Mouse (Mus musculus) gastrocnemius, postnatal 36 days (tissue): ENCODE measurements around the gene Cluh. TPM values are rescaled to one million over a fixed set of nuclear protein-coding genes. Genes with fewer than 3 reads are reported as not detected.
A peak's percentile ranks its signal among the peaks of the same experiment; 100 is the strongest.

ENCODE experiments used
- DNase-seq, 2 experiments: peaks; one replicate each; pipeline ENCODE4 v3.0.0; 2022
- intact Hi-C: fragments of 180-260 bp; cut with DNase I; formaldehyde crosslinking; loops from one replicate; pipeline ENCODE4 v1.15.1; 2025
- total RNA-seq, 2 experiments: library from RNA; stranded (reverse); gene quantifications; 2 replicates each; pipeline ENCODE4 v1.2.3; 2021

Gene Cluh
- total RNA-seq, 2 experiments from 2014 or later: 88.1 to 96.6 TPM

DNA sequence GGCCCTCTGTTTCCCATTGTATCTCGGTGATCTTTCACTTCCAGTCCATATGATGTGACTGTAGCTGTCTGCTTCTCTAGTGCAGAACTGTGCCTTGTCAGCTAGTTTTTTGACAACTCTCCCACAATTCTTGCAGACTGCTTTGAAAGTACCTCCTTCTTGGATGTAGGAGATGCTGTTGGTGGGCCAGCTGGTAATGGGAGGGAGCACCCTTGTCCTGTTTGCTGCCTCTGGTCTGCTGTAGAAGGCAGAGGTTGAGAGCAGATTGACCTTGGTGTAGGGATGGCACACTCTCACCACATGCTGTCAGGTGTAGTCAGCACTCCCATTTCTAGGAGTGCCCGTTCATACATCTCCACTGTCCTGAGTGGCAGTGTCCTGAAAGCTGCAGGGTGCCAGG lies 19.7 kb downstream of the Cluh start:
- intact Hi-C loops: no loop called here
- no peak for DNase-seq

DNA sequence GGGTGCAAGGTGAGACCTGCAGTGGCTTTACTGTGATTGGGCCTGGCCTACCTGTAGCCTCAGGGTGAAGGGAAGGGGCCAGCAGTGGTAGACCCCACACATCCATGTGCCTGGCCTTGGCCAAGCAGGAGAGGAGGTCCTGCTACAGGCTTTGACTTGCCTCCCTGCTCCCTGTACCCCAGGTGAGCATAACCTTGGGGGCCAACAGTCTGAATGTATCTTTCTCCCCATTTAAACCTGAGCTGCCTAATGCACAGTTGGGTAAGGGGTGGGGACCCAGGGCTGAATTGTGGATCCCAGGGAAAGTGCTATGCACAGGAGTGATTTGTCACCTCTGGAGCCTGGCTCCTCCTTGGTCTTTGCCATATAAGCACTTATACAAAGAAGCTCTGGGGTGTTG lies 20.9 kb downstream of the Cluh start:
- DNase-seq: no peak
- intact Hi-C loops: no loop called here

- no peak for DNase-seq
- intact Hi-C loops: no loop called here
Observed at GRCm38 (mm10) chr11:74671013-74671412, 21.7 kb downstream of the Cluh start.

DNA sequence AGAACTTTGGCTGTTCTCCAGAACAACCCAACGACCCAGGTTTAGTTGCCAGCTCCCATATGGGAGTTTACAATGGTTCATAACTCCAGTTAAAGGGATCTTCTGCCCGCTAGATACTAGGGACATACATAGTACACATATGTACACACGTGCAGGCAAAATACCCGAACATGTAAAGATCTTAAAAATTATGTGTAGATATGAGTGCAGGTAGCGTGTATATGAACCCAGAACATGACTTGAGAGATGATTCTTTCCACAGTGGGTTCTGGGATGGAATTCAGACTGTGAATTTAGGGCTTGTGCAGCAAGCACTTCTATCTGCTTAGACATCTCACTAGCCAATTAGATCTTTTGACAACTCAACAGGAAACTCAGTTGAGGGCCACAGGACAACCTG lies 22.5 kb downstream of the Cluh start:
- intact Hi-C loops: no loop called here
- no peak for DNase-seq

DNA sequence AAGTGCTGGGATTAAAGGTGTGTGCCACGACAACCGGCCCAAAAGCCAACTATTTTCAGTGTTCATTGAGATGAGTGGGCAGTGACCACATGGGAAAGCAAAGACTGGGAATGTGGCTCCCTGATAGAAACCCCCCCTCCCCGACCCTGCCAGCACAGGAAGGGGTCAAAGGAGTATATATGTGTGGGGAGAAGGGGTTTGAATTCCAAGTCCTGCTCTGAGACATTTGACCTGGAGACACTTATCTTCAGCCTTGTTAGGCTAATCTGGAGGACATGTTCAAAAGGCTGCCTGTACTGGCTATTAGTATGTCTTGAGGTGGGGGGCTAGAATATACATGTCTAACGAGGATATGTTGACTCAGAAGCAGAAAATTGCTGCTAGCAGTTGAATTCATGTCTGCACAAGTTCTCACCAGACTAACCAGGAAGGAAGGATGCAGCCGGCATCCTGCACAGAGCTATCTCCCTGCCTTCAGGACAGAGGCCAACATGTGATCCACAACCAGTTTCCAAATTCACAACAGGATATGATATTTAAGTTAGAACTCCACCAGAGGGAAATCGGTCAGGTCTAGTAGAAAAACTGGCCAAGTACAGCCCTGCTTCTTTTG lies 23.7 kb downstream of the Cluh start:
- DNase-seq: no peak
- intact Hi-C loops: no loop called here

- intact Hi-C loops: no loop called here
Observed at GRCm38 (mm10) chr11:74673561-74673960, 24.3 kb downstream of the Cluh start.

GRCm38 (mm10) chr11:74674713-74675112 lies 25.4 kb downstream of the Cluh start:
- no peak for DNase-seq
- intact Hi-C loops: no loop called here

More at GRCm38 (mm10) chr11:74673561-74673960, 24.3 kb downstream of the Cluh start:
- no peak for DNase-seq

- intact Hi-C loops: no loop called here
- no peak for DNase-seq
Observed at GRCm38 (mm10) chr11:74675156-74675555, 25.9 kb downstream of the Cluh start.

DNA sequence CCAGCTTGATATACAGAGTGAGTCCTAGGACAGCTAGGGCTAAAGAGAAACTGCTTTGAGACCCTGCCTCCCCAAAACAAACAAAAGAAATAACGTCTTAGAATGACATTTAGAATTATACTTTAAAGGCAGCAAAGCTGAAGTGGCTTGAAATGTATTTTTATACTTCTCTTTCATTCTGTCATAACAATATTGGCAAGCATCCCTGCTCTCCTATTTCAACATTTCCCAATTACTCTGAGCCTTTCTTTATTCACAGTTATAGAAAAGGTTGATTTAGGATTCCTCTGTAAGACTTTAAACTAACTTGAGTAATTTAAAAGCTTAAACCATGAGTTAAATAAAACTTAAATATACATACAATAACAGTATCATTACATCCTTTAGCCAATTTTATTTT lies 42.9 kb downstream of the Cluh start:
- DNase-seq: no peak
- intact Hi-C loops: no loop called here

DNA sequence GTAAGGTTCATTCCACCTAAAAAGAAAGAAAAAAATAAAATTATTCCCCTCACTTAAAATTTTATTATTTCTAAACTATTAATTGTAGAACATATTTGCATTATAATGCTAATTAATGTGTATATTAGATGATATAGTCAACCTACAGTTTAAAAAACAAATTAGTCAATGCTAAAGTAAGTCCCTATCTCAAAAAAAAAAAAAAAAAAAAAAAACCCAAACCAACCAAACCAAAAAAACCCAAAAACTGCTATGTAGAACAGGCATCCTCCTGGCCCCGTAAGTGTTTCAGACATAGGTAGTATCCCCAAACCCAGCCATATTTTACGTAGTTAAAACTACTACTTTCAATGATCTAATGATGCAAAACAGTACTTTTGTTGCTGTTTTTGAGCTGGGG lies 50.2 kb downstream of the Cluh start:
- DNase-seq: no peak
- intact Hi-C loops: no loop called here

DNA sequence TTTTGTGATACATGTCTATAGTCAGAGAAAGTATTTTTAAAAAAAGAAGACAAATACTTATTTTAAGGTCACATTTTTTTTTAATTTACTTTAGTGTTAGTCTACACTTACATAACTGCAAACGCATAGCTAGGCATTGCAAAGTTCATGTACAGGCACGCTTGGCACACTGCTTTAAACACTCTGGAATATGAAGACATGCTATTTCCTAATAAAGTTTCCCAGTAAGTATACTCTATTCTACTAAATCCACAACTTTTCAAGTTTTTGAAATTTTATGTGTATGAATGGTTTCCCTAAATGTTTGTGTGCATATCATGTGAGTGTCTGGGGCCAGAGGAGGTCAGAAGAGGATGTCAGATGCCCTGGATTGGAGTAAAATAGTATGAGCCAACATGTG lies 54.8 kb downstream of the Cluh start:
- no peak for DNase-seq
- intact Hi-C loops: no loop called here

DNA sequence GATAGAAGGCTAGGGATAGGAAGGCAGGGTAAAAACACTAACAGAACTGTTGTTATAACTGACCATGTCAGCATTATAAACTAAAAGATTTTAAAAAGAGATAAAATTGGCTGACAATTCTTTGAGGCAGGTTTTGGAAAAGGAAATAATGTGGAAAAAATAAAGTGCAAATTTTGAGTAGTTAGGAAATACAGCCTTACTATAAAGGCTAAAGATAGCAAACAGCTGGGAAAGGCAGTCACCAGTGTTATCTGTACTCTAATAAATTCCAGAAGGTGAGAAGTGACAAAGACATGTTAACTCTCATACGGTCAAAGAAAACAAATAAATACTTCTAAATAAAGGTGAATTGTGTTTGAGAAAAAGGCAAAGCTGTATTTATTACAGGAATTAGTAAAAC lies 59.5 kb downstream of the Cluh start:
- intact Hi-C loops: no loop called here
- DNase-seq: no peak

DNA sequence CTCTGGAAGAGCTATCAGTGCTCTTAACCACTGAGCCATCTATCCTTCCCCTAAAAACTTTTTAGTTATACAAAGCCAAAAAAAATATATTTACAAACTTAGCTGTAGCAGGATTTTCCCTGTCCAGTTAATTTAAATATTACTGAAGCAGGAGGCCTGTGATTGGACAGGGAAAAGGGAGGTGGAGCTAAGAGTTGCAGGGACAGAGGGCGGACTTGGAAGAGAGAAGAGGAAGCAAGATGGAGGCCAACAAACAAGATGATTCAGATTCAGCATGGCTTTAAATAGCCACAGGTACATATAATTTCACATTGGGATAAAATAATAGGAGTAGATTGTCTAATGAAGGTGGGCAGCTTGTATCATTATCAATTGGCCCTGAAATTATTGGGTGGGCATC lies 61.4 kb downstream of the Cluh start:
- intact Hi-C loops: no loop called here
- no peak for DNase-seq

DNA sequence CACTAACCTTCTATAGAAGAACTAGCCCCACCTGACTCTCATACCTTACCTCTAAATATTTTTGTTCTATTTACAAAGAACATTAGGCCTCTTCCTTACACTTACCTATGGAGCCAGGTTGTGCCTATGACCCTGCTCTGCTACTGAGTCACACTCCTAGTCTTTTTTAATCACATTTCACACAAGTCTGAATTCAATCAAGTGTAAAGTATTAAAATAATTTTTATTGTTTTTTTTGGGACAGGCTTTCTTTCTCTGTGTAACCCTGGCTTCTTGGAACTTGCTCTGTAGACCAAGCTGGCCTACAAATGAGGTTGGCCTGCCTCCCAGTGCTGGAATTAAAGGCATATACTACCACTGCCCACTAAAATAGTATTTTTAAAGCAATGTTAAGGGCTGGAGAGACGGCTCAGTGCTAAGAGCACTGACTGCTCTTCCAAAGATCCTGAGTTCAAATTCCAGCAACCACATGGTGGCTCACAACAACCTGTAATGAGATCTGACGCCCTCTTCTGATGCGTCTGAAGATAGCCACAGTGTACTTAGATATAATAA lies 66.8 kb downstream of the Cluh start:
- intact Hi-C loops: no loop called here
- peak in 1 of 2 experiments; percentile 7 for DNase-seq

Other genes starting within 250 kb of the Cluh start
- 10 to 100 TPM in 1 of 2 experiments, 1 to 10 TPM in 1; 9.7 to 12.4 TPM for gene Rap1gap2, start 38.6 kb upstream of the Cluh start, total RNA-seq
- gene Ccdc92b, start 29.9 kb upstream of the Cluh start, total RNA-seq: under 1 TPM; 0.05 to 0.10 TPM
- gene Pafah1b1, start 75.2 kb downstream of the Cluh start, total RNA-seq: 100 to 1,000 TPM; 108 to 109 TPM
- 10 to 100 TPM in 1 of 2 experiments, 1 to 10 TPM in 1; 8.5 to 10.3 TPM for gene Mettl16, start 121.3 kb downstream of the Cluh start, total RNA-seq
- gene Mnt, start 181.4 kb downstream of the Cluh start, total RNA-seq: 1 to 10 TPM; 6.4 to 7.1 TPM
- gene Sgsm2, start 247.6 kb downstream of the Cluh start, total RNA-seq: 1 to 10 TPM; 1.4 to 1.9 TPM
- gene Tsr1, start 248.6 kb downstream of the Cluh start, total RNA-seq: 10 to 100 TPM; 16.8 to 25.2 TPM